Comparison of ENCODE assay signal across 1 mouse cellular context in genomic region chr2:71453161-71453916, GRCm38 (mm10).
TF ChIP-seq lines count a peak whose summit lies in the region.

Gene Metap1d (plus strand): TSS chr2:71453276.

TF ChIP-seq in CH12.LX, 34 proteins besides CTCF, POLR2A, EP300 and RAD21 (continued from another document):
- TF ChIP-seq MAFK (IDR thresholded peaks at IDR 0.05; ENCODE audit: insufficient replicate concordance, low read length) (no peak), MXI1 (IDR thresholded peaks at IDR 0.05; ENCODE audit: low read depth, low read length) (peak; percentile 96), JUN (IDR thresholded peaks at IDR 0.05; ENCODE audit: insufficient read depth, low read depth, low read length) (no peak; the same call in 1 of the 2 replicates), IRF4 (IDR thresholded peaks at IDR 0.05; ENCODE audit: low read depth, low read length) (0 out of 2 replicates have a peak, but pooled peaks have one; percentile 44), E2F4 (IDR thresholded peaks at IDR 0.05; ENCODE audit: insufficient replicate concordance, low read depth, low read length) (peak; percentile 66; the same call in 1 of the 2 replicates), PAX5 (IDR thresholded peaks at IDR 0.05; ENCODE audit: low read length) (no peak), NRF1 (IDR thresholded peaks at IDR 0.05; ENCODE audit: low read depth, low read length) (peak; percentile 84), USF2 (conservative IDR thresholded peaks at IDR 0.05; ENCODE audit: low read depth, low read length) (peak; percentile 94), SIN3A (IDR thresholded peaks at IDR 0.05; ENCODE audit: low read length) (peak; percentile 95), JUND (conservative IDR thresholded peaks at IDR 0.05; ENCODE audit: low read depth, low read length) (no peak), POLR2AphosphoS2 (IDR thresholded peaks at IDR 0.05; ENCODE audit: low read depth, low read length) (no peak), ZNF384 (IDR thresholded peaks at IDR 0.05; ENCODE audit: low read depth, low read length) (no peak)
TF ChIP-seq in CH12.LX: peak in this region for 21.
